Mouse (Mus musculus): Measurements from ENCODE around the gene Rdh12. TPM values are rescaled to one million over a fixed set of nuclear protein-coding genes. Genes with fewer than 3 reads are reported as not detected.
"Not testable (repeated sequence)": the region's sequence is repeated elsewhere in the genome, so short reads cannot be mapped to it uniquely, and the experiment has no call there.

Rdh12 gene
- polyA plus RNA-seq (2012; ENCODE audit: insufficient read depth, low replicate concordance) = 0.13 TPM in 1 of 2 replicates, not detected in the other

DNA sequence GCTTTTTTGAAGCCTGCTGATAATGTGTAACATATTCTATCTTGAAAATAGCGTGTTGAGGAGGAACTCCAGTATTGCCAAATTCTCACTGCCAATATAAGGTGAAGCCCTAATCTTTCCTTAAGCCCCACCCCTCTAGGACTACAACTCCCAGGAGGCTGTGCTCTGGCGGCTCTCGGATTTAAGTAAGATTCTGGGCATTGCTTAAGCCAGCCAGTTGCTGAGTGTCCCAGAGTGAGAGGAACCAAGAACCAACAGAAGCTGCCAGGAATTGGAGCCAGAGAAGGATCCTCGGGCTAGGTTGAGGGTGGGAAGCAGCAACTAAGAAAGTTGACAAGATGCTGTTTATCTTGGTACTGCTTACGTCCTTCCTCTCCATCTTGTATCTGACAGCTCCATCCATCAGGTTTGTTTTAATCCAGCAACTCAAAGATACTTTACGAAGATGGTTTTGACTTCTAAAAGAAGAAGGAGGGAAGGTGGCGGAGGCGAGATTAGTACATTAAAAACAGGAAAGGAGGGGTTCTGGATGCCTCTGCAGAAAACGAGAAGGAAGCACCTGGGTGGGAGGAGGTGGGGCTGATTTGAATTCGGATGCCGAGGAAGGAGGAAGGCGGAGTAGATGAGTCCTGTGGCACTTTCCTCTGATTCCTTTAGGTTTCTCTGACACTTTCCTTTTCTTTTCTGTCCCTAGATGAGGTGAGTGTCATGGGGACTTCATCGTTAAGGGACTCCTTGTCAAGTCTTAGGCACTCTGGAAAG, at the start of gene Rdh12:
TSS of gene Rdh12 (plus strand) at position 212 of the 762 bp plus-strand sequence.
- Histone ChIP-seq H3K4me1 (peaks cover 10% of the 10 kb centered on the region), H3K36me3 (replicated peaks; ENCODE audit: low read length) (no peaks in the 10 kb centered on the region), H3K9me3 (no peaks in the 10 kb centered on the region), H3K4me3 (replicated peaks) (peak within 1 kb of the TSS; percentile 87), H3K27me3 (replicated peaks) (peaks cover 5% of the 10 kb centered on the region)
- TF ChIP-seq FLI1 (IDR thresholded peaks at IDR 0.05; ENCODE audit: low read length) (no peak), GATA1 (IDR thresholded peaks at IDR 0.05; ENCODE audit: borderline replicate concordance, low read length) (no peak)

- Histone ChIP-seq H3K27me3 (replicated peaks) (no peaks in the 10 kb centered on the region), H3K4me3 (replicated peaks) (no peak overlapping the region), H3K4me1 (peaks cover 6% of the 10 kb centered on the region; the same call in 1 of the 2 replicates), H3K9me3 (no peaks in the 10 kb centered on the region), H3K36me3 (replicated peaks; ENCODE audit: low read length) (peaks cover 95% of the 10 kb centered on the region)
- no peak for TF ChIP-seq FLI1 (IDR thresholded peaks at IDR 0.05; ENCODE audit: low read length)
- TF ChIP-seq GATA1 (IDR thresholded peaks at IDR 0.05; ENCODE audit: borderline replicate concordance, low read length) = no peak
Observed at GRCm38 (mm10) chr12:79162876-79163275, 45.8 kb upstream of the Rdh12 start.

GRCm38 (mm10) chr12:79169173-79169572, 39.5 kb upstream of the Rdh12 start:
- no peaks in the 10 kb centered on the region for H3K9me3 ChIP-seq
- no peaks in the 10 kb centered on the region for H3K27me3 ChIP-seq (replicated peaks)
- TF ChIP-seq GATA1 (IDR thresholded peaks at IDR 0.05; ENCODE audit: borderline replicate concordance, low read length) (no peak), FLI1 (IDR thresholded peaks at IDR 0.05; ENCODE audit: low read length) (no peak)
- no peak overlapping the region for H3K4me3 ChIP-seq (replicated peaks)
- peaks cover 49% of the 10 kb centered on the region for H3K36me3 ChIP-seq (replicated peaks; ENCODE audit: low read length)
- peaks cover 47% of the 10 kb centered on the region for H3K4me1 ChIP-seq

- TF ChIP-seq FLI1 (IDR thresholded peaks at IDR 0.05; ENCODE audit: low read length) = no peak
- no peak for TF ChIP-seq GATA1 (IDR thresholded peaks at IDR 0.05; ENCODE audit: borderline replicate concordance, low read length)
- no peaks in the 10 kb centered on the region for H3K9me3 ChIP-seq
- no peaks in the 10 kb centered on the region for H3K27me3 ChIP-seq (replicated peaks)
- H3K4me3 ChIP-seq (replicated peaks) = no peak overlapping the region
- peaks cover 49% of the 10 kb centered on the region for H3K36me3 ChIP-seq (replicated peaks; ENCODE audit: low read length)
- H3K4me1 ChIP-seq = peaks cover 47% of the 10 kb centered on the region
Observed at GRCm38 (mm10) chr12:79170421-79170820, 38.3 kb upstream of the Rdh12 start.

DNA sequence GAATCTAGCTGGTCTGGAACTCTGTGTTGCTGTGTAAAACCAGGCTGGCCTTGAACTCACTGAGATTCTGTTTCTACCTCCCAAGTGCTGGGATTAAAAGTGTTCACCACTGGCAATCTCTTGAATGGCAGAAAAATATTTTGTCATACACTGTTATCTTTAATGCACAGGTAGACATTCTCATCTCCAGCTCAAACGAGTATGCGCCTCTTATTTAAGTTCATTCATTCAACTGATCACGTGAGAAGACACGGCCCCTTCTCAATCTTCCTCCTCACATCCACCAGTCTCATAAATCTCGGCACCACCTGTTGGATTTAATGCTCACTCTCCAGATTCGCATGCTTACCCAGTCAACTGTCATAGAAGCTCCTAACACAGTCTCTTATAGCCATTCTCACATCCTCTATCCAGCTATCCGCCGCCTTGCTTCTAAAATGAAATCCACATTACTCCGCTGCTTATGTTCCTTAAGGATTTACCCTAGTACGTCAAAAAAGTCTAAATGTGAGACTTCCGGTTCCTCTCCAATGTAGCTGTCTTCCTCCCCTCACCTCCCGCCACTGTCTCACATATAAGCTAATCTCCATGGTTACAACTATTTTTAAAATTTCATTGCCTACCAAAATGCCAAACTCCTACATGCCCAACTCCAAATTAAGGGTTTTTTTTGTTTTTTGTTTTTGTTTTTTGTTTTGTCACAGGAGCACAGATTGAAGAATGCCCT, 37.3 kb upstream of the Rdh12 start:
- Histone ChIP-seq H3K36me3 (replicated peaks; ENCODE audit: low read length) (peaks cover 49% of the 10 kb centered on the region), H3K4me1 (peaks cover 47% of the 10 kb centered on the region), H3K9me3 (no peaks in the 10 kb centered on the region), H3K27me3 (replicated peaks) (no peaks in the 10 kb centered on the region), H3K4me3 (replicated peaks) (peak overlapping the region; percentile 98)
- TF ChIP-seq FLI1 (IDR thresholded peaks at IDR 0.05; ENCODE audit: low read length) (no peak), GATA1 (IDR thresholded peaks at IDR 0.05; ENCODE audit: borderline replicate concordance, low read length) (no peak)

GRCm38 (mm10) chr12:79172019-79172941, 36.4 kb upstream of the Rdh12 start, which contains the start of gene Vti1b:
Vti1b (minus strand) TSS chr12:79172667.
- no peak for TF ChIP-seq FLI1 (IDR thresholded peaks at IDR 0.05; ENCODE audit: low read length)
- TF ChIP-seq GATA1 (IDR thresholded peaks at IDR 0.05; ENCODE audit: borderline replicate concordance, low read length) = no peak
- Histone ChIP-seq H3K4me1 (peaks cover 47% of the 10 kb centered on the region), H3K27me3 (replicated peaks) (no peaks in the 10 kb centered on the region), H3K36me3 (replicated peaks; ENCODE audit: low read length) (peaks cover 51% of the 10 kb centered on the region), H3K4me3 (replicated peaks) (peak within 1 kb of the TSS; percentile 98), H3K9me3 (no peaks in the 10 kb centered on the region)

- no peaks in the 10 kb centered on the region for H3K27me3 ChIP-seq (replicated peaks)
- no peak overlapping the region for H3K4me3 ChIP-seq (replicated peaks)
- no peaks in the 10 kb centered on the region for H3K9me3 ChIP-seq
- H3K4me1 ChIP-seq = peaks cover 33% of the 10 kb centered on the region
- peaks cover 61% of the 10 kb centered on the region for H3K36me3 ChIP-seq (replicated peaks; ENCODE audit: low read length)
- no peak for TF ChIP-seq GATA1 (IDR thresholded peaks at IDR 0.05; ENCODE audit: borderline replicate concordance, low read length)
- TF ChIP-seq FLI1 (IDR thresholded peaks at IDR 0.05; ENCODE audit: low read length) = no peak
Observed at GRCm38 (mm10) chr12:79173721-79174120, 35.0 kb upstream of the Rdh12 start.

GRCm38 (mm10) chr12:79175998-79176397, 32.7 kb upstream of the Rdh12 start:
- no peak overlapping the region for H3K4me3 ChIP-seq (replicated peaks)
- TF ChIP-seq GATA1 (IDR thresholded peaks at IDR 0.05; ENCODE audit: borderline replicate concordance, low read length) (no peak), FLI1 (IDR thresholded peaks at IDR 0.05; ENCODE audit: low read length) (no peak)
- H3K9me3 ChIP-seq = no peaks in the 10 kb centered on the region
- no peaks in the 10 kb centered on the region for H3K27me3 ChIP-seq (replicated peaks)
- peaks cover 71% of the 10 kb centered on the region for H3K36me3 ChIP-seq (replicated peaks; ENCODE audit: low read length)
- peaks cover 12% of the 10 kb centered on the region for H3K4me1 ChIP-seq

DNA sequence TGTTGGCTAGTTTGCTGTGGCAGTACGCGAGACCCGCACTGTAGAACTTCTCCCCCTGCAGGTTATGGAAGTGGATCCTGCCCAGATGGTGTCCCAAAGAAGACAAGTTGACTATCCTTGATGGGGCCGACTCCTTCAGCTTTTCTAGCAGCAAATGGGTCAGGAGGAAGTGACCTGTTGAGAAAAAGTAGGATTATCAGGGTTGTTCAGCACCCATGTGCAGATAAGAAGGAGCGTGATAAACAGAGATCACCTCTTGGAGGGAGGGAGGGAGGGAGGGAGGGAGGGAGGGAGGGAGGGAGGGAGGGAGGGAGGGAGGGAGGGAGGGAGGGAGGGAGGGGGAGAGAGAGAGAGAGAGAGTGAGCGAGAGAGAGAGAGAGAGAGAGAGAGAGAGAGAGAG, 23.6 kb upstream of the Rdh12 start:
- Histone ChIP-seq H3K4me1 (peaks cover 24% of the 10 kb centered on the region), H3K36me3 (replicated peaks; ENCODE audit: low read length) (peaks cover 97% of the 10 kb centered on the region)
- not testable (repeated sequence) for H3K4me3 ChIP-seq (replicated peaks); H3K27me3 ChIP-seq (replicated peaks); H3K9me3 ChIP-seq
